Mouse (Mus musculus): ENCODE data around the gene Rnf207. TPM values are rescaled to one million over a fixed set of nuclear protein-coding genes. Genes with fewer than 3 reads are reported as not detected.

Gene Rnf207
- total RNA-seq, 1 experiment from 2014 or later = not detected

GRCm38 (mm10) chr4:152337772-152338171, 19.0 kb upstream of the Rnf207 start:
- no peak for ATAC-seq (replicated peaks; ENCODE audit: insufficient number of reproducible peaks, low FRiP score, low TSS enrichment, poor library complexity, severe bottlenecking)

- ATAC-seq (replicated peaks; ENCODE audit: insufficient number of reproducible peaks, low FRiP score, low TSS enrichment, poor library complexity, severe bottlenecking) = no peak
Measured at GRCm38 (mm10) chr4:152333587-152333986, 14.8 kb upstream of the Rnf207 start.

GRCm38 (mm10) chr4:152332952-152333351, 14.2 kb upstream of the Rnf207 start:
- 0 out of 2 replicates have a peak, but pooled peaks have one; percentile 62 for ATAC-seq (replicated peaks; ENCODE audit: insufficient number of reproducible peaks, low FRiP score, low TSS enrichment, poor library complexity, severe bottlenecking)

- ATAC-seq (replicated peaks; ENCODE audit: insufficient number of reproducible peaks, low FRiP score, low TSS enrichment, poor library complexity, severe bottlenecking) = no peak
Measured at GRCm38 (mm10) chr4:152328691-152329090, 9.9 kb upstream of the Rnf207 start.

- no peak for ATAC-seq (replicated peaks; ENCODE audit: insufficient number of reproducible peaks, low FRiP score, low TSS enrichment, poor library complexity, severe bottlenecking)
Measured at GRCm38 (mm10) chr4:152326543-152326942, 7.8 kb upstream of the Rnf207 start.

- ATAC-seq (replicated peaks; ENCODE audit: insufficient number of reproducible peaks, low FRiP score, low TSS enrichment, poor library complexity, severe bottlenecking) = peak; percentile 98
Measured at GRCm38 (mm10) chr4:152325574-152326411, 7.0 kb upstream of the Rnf207 start, which contains the start of gene Rpl22. TSS of gene Rpl22 (plus strand) at chr4:152325742.

GRCm38 (mm10) chr4:152324641-152325562, 6.1 kb upstream of the Rnf207 start:
- no peak for ATAC-seq (replicated peaks; ENCODE audit: insufficient number of reproducible peaks, low FRiP score, low TSS enrichment, poor library complexity, severe bottlenecking)

GRCm38 (mm10) chr4:152321464-152321863, 2.7 kb upstream of the Rnf207 start:
- ATAC-seq (replicated peaks; ENCODE audit: insufficient number of reproducible peaks, low FRiP score, low TSS enrichment, poor library complexity, severe bottlenecking) = no peak

- ATAC-seq (replicated peaks; ENCODE audit: insufficient number of reproducible peaks, low FRiP score, low TSS enrichment, poor library complexity, severe bottlenecking) = no peak
Measured at GRCm38 (mm10) chr4:152317631-152318033, 1.2 kb downstream of the Rnf207 start.

GRCm38 (mm10) chr4:152315498-152316213, 3.1 kb downstream of the Rnf207 start:
- ATAC-seq (replicated peaks; ENCODE audit: insufficient number of reproducible peaks, low FRiP score, low TSS enrichment, poor library complexity, severe bottlenecking) = no peak

- ATAC-seq (replicated peaks; ENCODE audit: insufficient number of reproducible peaks, low FRiP score, low TSS enrichment, poor library complexity, severe bottlenecking) = no peak
Measured at GRCm38 (mm10) chr4:152313934-152314333, 4.9 kb downstream of the Rnf207 start.

GRCm38 (mm10) chr4:152313211-152313632, 5.6 kb downstream of the Rnf207 start:
- no peak for ATAC-seq (replicated peaks; ENCODE audit: insufficient number of reproducible peaks, low FRiP score, low TSS enrichment, poor library complexity, severe bottlenecking)

- no peak for ATAC-seq (replicated peaks; ENCODE audit: insufficient number of reproducible peaks, low FRiP score, low TSS enrichment, poor library complexity, severe bottlenecking)
Measured at GRCm38 (mm10) chr4:152312186-152312585, 6.6 kb downstream of the Rnf207 start.

- ATAC-seq (replicated peaks; ENCODE audit: insufficient number of reproducible peaks, low FRiP score, low TSS enrichment, poor library complexity, severe bottlenecking) = no peak
Measured at GRCm38 (mm10) chr4:152307542-152307941, 11.3 kb downstream of the Rnf207 start.

GRCm38 (mm10) chr4:152305991-152306390, 12.8 kb downstream of the Rnf207 start:
- ATAC-seq (replicated peaks; ENCODE audit: insufficient number of reproducible peaks, low FRiP score, low TSS enrichment, poor library complexity, severe bottlenecking) = no peak

- ATAC-seq (replicated peaks; ENCODE audit: insufficient number of reproducible peaks, low FRiP score, low TSS enrichment, poor library complexity, severe bottlenecking) = no peak
Measured at GRCm38 (mm10) chr4:152304685-152305084, 14.1 kb downstream of the Rnf207 start.

GRCm38 (mm10) chr4:152303172-152303571, 15.6 kb downstream of the Rnf207 start:
- no peak for ATAC-seq (replicated peaks; ENCODE audit: insufficient number of reproducible peaks, low FRiP score, low TSS enrichment, poor library complexity, severe bottlenecking)

- ATAC-seq (replicated peaks; ENCODE audit: insufficient number of reproducible peaks, low FRiP score, low TSS enrichment, poor library complexity, severe bottlenecking) = no peak
Measured at GRCm38 (mm10) chr4:152302012-152302411, 16.8 kb downstream of the Rnf207 start.

GRCm38 (mm10) chr4:152300375-152300774, 18.4 kb downstream of the Rnf207 start:
- no peak for ATAC-seq (replicated peaks; ENCODE audit: insufficient number of reproducible peaks, low FRiP score, low TSS enrichment, poor library complexity, severe bottlenecking)
